Mouse (Mus musculus): ENCODE data around the gene Stox2. TPM values are rescaled to one million over a fixed set of nuclear protein-coding genes. Genes with fewer than 3 reads are reported as not detected.
A peak's percentile ranks its signal among the peaks of the same experiment; 100 is the strongest.

The Stox2 gene
- polyA plus RNA-seq, 1 experiment from 2014 or later: 7.2 TPM

- peaks cover 3% of the 10 kb centered on the region; the same call in 1 of the 2 replicates for H3K9me3 ChIP-seq
- H3K4me2 ChIP-seq: no peak overlapping the region
- 58% methylated on average over 2 of the region's 2 CpGs for WGBS
- no peaks in the 10 kb centered on the region for H3K36me3 ChIP-seq
- no peak overlapping the region for H3K4me3 ChIP-seq
- H3K27ac ChIP-seq (replicated peaks): no peak overlapping the region
- 0 out of 2 replicates have a peak, but pooled peaks cover 4% of the 10 kb centered on the region for H3K4me1 ChIP-seq
- H3K27me3 ChIP-seq (replicated peaks): peaks cover 38% of the 10 kb centered on the region
- ATAC-seq (ENCODE audit: extremely low read depth, insufficient number of reproducible peaks, low FRiP score, low TSS enrichment): no peak
- no peak overlapping the region for H3K9ac ChIP-seq
Measured at GRCm38 (mm10) chr8:47404852-47405251, 41.3 kb downstream of the Stox2 start.

- no peak overlapping the region for H3K27ac ChIP-seq (replicated peaks)
- H3K27me3 ChIP-seq (replicated peaks): peaks cover 2% of the 10 kb centered on the region; the same call in 1 of the 2 replicates
- H3K9ac ChIP-seq: no peak overlapping the region
- ATAC-seq (ENCODE audit: extremely low read depth, insufficient number of reproducible peaks, low FRiP score, low TSS enrichment): no peak
- WGBS: 48% methylated on average over 7 of the region's 7 CpGs
- no peaks in the 10 kb centered on the region for H3K9me3 ChIP-seq
- peak overlapping the region; percentile 20 for H3K4me2 ChIP-seq
- H3K4me3 ChIP-seq: no peak overlapping the region
- H3K36me3 ChIP-seq: no peaks in the 10 kb centered on the region
- H3K4me1 ChIP-seq: peaks cover 9% of the 10 kb centered on the region
Measured at GRCm38 (mm10) chr8:47392927-47393326, 53.2 kb downstream of the Stox2 start.

GRCm38 (mm10) chr8:47392290-47392689 is 53.9 kb downstream of the Stox2 start:
- H3K36me3 ChIP-seq: no peaks in the 10 kb centered on the region
- H3K27ac ChIP-seq (replicated peaks): no peak overlapping the region
- WGBS: 69% methylated on average over 18 of the region's 18 CpGs
- no peak for ATAC-seq (ENCODE audit: extremely low read depth, insufficient number of reproducible peaks, low FRiP score, low TSS enrichment)
- H3K4me1 ChIP-seq: peaks cover 9% of the 10 kb centered on the region
- peaks cover 2% of the 10 kb centered on the region; the same call in 1 of the 2 replicates for H3K27me3 ChIP-seq (replicated peaks)
- no peak overlapping the region for H3K4me3 ChIP-seq
- H3K9ac ChIP-seq: no peak overlapping the region
- peak overlapping the region; percentile 20 for H3K4me2 ChIP-seq
- H3K9me3 ChIP-seq: no peaks in the 10 kb centered on the region

GRCm38 (mm10) chr8:47391844-47392243 is 54.3 kb downstream of the Stox2 start:
- no peak overlapping the region for H3K9ac ChIP-seq
- 88% methylated on average over 10 of the region's 10 CpGs for WGBS

GRCm38 (mm10) chr8:47389430-47389829 is 56.7 kb downstream of the Stox2 start:
- Histone ChIP-seq H3K27me3 (replicated peaks) (peaks cover 2% of the 10 kb centered on the region; the same call in 1 of the 2 replicates), H3K4me3 (no peak overlapping the region), H3K27ac (replicated peaks) (no peak overlapping the region), H3K9me3 (no peaks in the 10 kb centered on the region), H3K9ac (no peak overlapping the region), H3K36me3 (no peaks in the 10 kb centered on the region), H3K4me1 (peaks cover 9% of the 10 kb centered on the region), H3K4me2 (no peak overlapping the region)
- no peak for ATAC-seq (ENCODE audit: extremely low read depth, insufficient number of reproducible peaks, low FRiP score, low TSS enrichment)
- 38% methylated on average over 3 of the region's 3 CpGs for WGBS

More at GRCm38 (mm10) chr8:47391844-47392243, 54.3 kb downstream of the Stox2 start:
- Histone ChIP-seq H3K27ac (replicated peaks) (no peak overlapping the region), H3K4me2 (no peak overlapping the region), H3K9me3 (no peaks in the 10 kb centered on the region), H3K4me1 (peaks cover 9% of the 10 kb centered on the region), H3K27me3 (replicated peaks) (peaks cover 2% of the 10 kb centered on the region; the same call in 1 of the 2 replicates), H3K4me3 (no peak overlapping the region), H3K36me3 (no peaks in the 10 kb centered on the region)
- ATAC-seq (ENCODE audit: extremely low read depth, insufficient number of reproducible peaks, low FRiP score, low TSS enrichment): no peak

GRCm38 (mm10) chr8:47388171-47388570 is 58.0 kb downstream of the Stox2 start:
- Histone ChIP-seq H3K9me3 (no peaks in the 10 kb centered on the region), H3K27ac (replicated peaks) (no peak overlapping the region), H3K9ac (no peak overlapping the region), H3K4me2 (no peak overlapping the region), H3K36me3 (no peaks in the 10 kb centered on the region), H3K4me3 (no peak overlapping the region), H3K4me1 (peaks cover 9% of the 10 kb centered on the region), H3K27me3 (replicated peaks) (peaks cover 2% of the 10 kb centered on the region; the same call in 1 of the 2 replicates)
- no peak for ATAC-seq (ENCODE audit: extremely low read depth, insufficient number of reproducible peaks, low FRiP score, low TSS enrichment)
- 63% methylated on average over 12 of the region's 12 CpGs for WGBS

- no peak for ATAC-seq (ENCODE audit: extremely low read depth, insufficient number of reproducible peaks, low FRiP score, low TSS enrichment)
- 79% methylated on average over 1 of the region's 1 CpGs for WGBS
Measured at GRCm38 (mm10) chr8:47385810-47386209, 60.4 kb downstream of the Stox2 start.

GRCm38 (mm10) chr8:47384151-47384550 is 62.0 kb downstream of the Stox2 start:
- H3K27me3 ChIP-seq (replicated peaks): no peaks in the 10 kb centered on the region
- no peak overlapping the region for H3K27ac ChIP-seq (replicated peaks)
- WGBS: 88% methylated on average over 5 of the region's 5 CpGs
- peaks cover 14% of the 10 kb centered on the region for H3K4me1 ChIP-seq
- H3K4me2 ChIP-seq: no peak overlapping the region
- ATAC-seq (ENCODE audit: extremely low read depth, insufficient number of reproducible peaks, low FRiP score, low TSS enrichment): no peak
- H3K4me3 ChIP-seq: no peak overlapping the region
- no peaks in the 10 kb centered on the region for H3K36me3 ChIP-seq
- no peaks in the 10 kb centered on the region for H3K9me3 ChIP-seq
- no peak overlapping the region for H3K9ac ChIP-seq

More at GRCm38 (mm10) chr8:47385810-47386209, 60.4 kb downstream of the Stox2 start:
- H3K27ac ChIP-seq (replicated peaks): no peak overlapping the region
- no peak overlapping the region for H3K4me3 ChIP-seq
- H3K36me3 ChIP-seq: no peaks in the 10 kb centered on the region
- H3K4me1 ChIP-seq: peaks cover 11% of the 10 kb centered on the region
- H3K9ac ChIP-seq: no peak overlapping the region
- no peaks in the 10 kb centered on the region for H3K9me3 ChIP-seq
- no peaks in the 10 kb centered on the region for H3K27me3 ChIP-seq (replicated peaks)
- no peak overlapping the region for H3K4me2 ChIP-seq

GRCm38 (mm10) chr8:47383632-47384031 is 62.5 kb downstream of the Stox2 start:
- Histone ChIP-seq H3K9me3 (no peaks in the 10 kb centered on the region), H3K27ac (replicated peaks) (no peak overlapping the region), H3K36me3 (no peaks in the 10 kb centered on the region), H3K27me3 (replicated peaks) (no peaks in the 10 kb centered on the region), H3K9ac (no peak overlapping the region), H3K4me3 (no peak overlapping the region), H3K4me2 (no peak overlapping the region), H3K4me1 (peaks cover 14% of the 10 kb centered on the region)
- ATAC-seq (ENCODE audit: extremely low read depth, insufficient number of reproducible peaks, low FRiP score, low TSS enrichment): no peak
- WGBS: 82% methylated on average over 9 of the region's 9 CpGs

GRCm38 (mm10) chr8:47381216-47381615 is 64.9 kb downstream of the Stox2 start:
- Histone ChIP-seq H3K4me2 (no peak overlapping the region), H3K4me3 (no peak overlapping the region), H3K27ac (replicated peaks) (peak overlapping the region; percentile 56), H3K36me3 (no peaks in the 10 kb centered on the region), H3K9me3 (no peaks in the 10 kb centered on the region), H3K9ac (no peak overlapping the region), H3K27me3 (replicated peaks) (no peaks in the 10 kb centered on the region), H3K4me1 (peaks cover 14% of the 10 kb centered on the region)
- no peak for ATAC-seq (ENCODE audit: extremely low read depth, insufficient number of reproducible peaks, low FRiP score, low TSS enrichment)
- WGBS: 35% methylated on average over 3 of the region's 3 CpGs

- H3K36me3 ChIP-seq: no peaks in the 10 kb centered on the region
- ATAC-seq (ENCODE audit: extremely low read depth, insufficient number of reproducible peaks, low FRiP score, low TSS enrichment): no peak
- H3K4me3 ChIP-seq: no peak overlapping the region
- 84% methylated on average over 6 of the region's 6 CpGs for WGBS
- peak overlapping the region; percentile 56 for H3K27ac ChIP-seq (replicated peaks)
- H3K4me2 ChIP-seq: no peak overlapping the region
- no peaks in the 10 kb centered on the region for H3K27me3 ChIP-seq (replicated peaks)
- H3K9me3 ChIP-seq: no peaks in the 10 kb centered on the region
- H3K9ac ChIP-seq: no peak overlapping the region
- H3K4me1 ChIP-seq: peaks cover 14% of the 10 kb centered on the region
Measured at GRCm38 (mm10) chr8:47380725-47381124, 65.4 kb downstream of the Stox2 start.

- no peak overlapping the region for H3K27ac ChIP-seq (replicated peaks)
- no peaks in the 10 kb centered on the region for H3K9me3 ChIP-seq
- no peak overlapping the region for H3K9ac ChIP-seq
- peaks cover 14% of the 10 kb centered on the region for H3K4me1 ChIP-seq
- no peaks in the 10 kb centered on the region for H3K36me3 ChIP-seq
- WGBS: 52% methylated on average over 3 of the region's 3 CpGs
- no peak overlapping the region for H3K4me2 ChIP-seq
- H3K27me3 ChIP-seq (replicated peaks): no peaks in the 10 kb centered on the region
- no peak overlapping the region for H3K4me3 ChIP-seq
- ATAC-seq (ENCODE audit: extremely low read depth, insufficient number of reproducible peaks, low FRiP score, low TSS enrichment): no peak
Measured at GRCm38 (mm10) chr8:47380075-47380474, 66.1 kb downstream of the Stox2 start.

Data from heart, embryonic 13.5 days (tissue).